Mouse (Mus musculus): ENCODE results near the gene Cast. TPM values are rescaled to one million over a fixed set of nuclear protein-coding genes. Genes with fewer than 3 reads are reported as not detected.

Gene Cast
- total and polyA plus RNA-seq, 3 experiments = 9.0 to 15.8 TPM; not detected in 1

GRCm38 (mm10) chr13:74733726-74734125 lies 74.9 kb downstream of the Cast start:
- Histone ChIP-seq H3K9me3 (replicated peaks; ENCODE audit: insufficient read depth, low read length) (no peaks in the 10 kb centered on the region), H3K4me1 (ENCODE audit: control insufficient read depth in 1 of 2, insufficient read depth in 2 of 2, low read length in 2 of 2) (peaks cover 15 to 22% of the 10 kb centered on the region in 2 experiments), H3K27me3 (ENCODE audit: control insufficient read depth in 1 of 2, insufficient read depth in 2 of 2, low read length in 2 of 2) (no peaks in the 10 kb centered on the region), H3K27ac (ENCODE audit: control insufficient read depth, low read depth, low read length) (no peak overlapping the region), H3K36me3 (ENCODE audit: control insufficient read depth in 1 of 2, insufficient read depth in 2 of 2, low read length in 2 of 2) (peaks cover 0 to 31% of the 10 kb centered on the region in 2 experiments; a peak in 3 of 4 replicates), H3K9ac (ENCODE audit: control insufficient read depth, low read depth, low read length, poor library complexity, severe bottlenecking) (no peak overlapping the region), H3K79me2 (ENCODE audit: control insufficient read depth, insufficient read depth, low read length, poor library complexity) (no peaks in the 10 kb centered on the region), H3K4me3 (ENCODE audit: control insufficient read depth in 1 of 2, insufficient read depth in 1 of 2, low read depth in 2 of 2, low read length in 2 of 2) (no peak overlapping the region)
- DNase-seq (ENCODE audit: low read depth, low spot score) = no peak
- TF ChIP-seq NELFE (IDR thresholded peaks at IDR 0.05; ENCODE audit: low read depth, low read length) (no peak), ZNF384 (IDR thresholded peaks at IDR 0.05; ENCODE audit: low read depth, low read length) (no peak), MXI1 (IDR thresholded peaks at IDR 0.05; ENCODE audit: low read depth, low read length) (no peak), BHLHE40 (IDR thresholded peaks at IDR 0.05; ENCODE audit: borderline replicate concordance, low read depth, low read length) (no peak), USF2 (IDR thresholded peaks at IDR 0.05; ENCODE audit: borderline replicate concordance in 1 of 2, insufficient read depth in 1 of 2, low read depth in 1 of 2, low read length in 2 of 2) (no peak), CHD1 (IDR thresholded peaks at IDR 0.05; ENCODE audit: low read depth, low read length) (no peak), RAD21 (IDR thresholded peaks at IDR 0.05; ENCODE audit: low read depth, low read length) (no peak), GATA1 (IDR thresholded peaks at IDR 0.05; ENCODE audit: low read depth, low read length) (no peak), ZKSCAN1 (IDR thresholded peaks at IDR 0.05; ENCODE audit: low read depth, low read length) (no peak), KAT2A (conservative IDR thresholded peaks at IDR 0.05; ENCODE audit: low read depth, low read length) (no peak), GABPA (IDR thresholded peaks at IDR 0.05; ENCODE audit: low read depth, low read length) (no peak), SIN3A (IDR thresholded peaks at IDR 0.05; ENCODE audit: low read length) (no peak), CTCF (IDR thresholded peaks at IDR 0.05 in 2 of 3, conservative IDR thresholded peaks at IDR 0.05 in 1 of 3; ENCODE audit: control insufficient read depth in 1 of 3, insufficient read depth in 1 of 3, low read depth in 2 of 3, low read length in 3 of 3, poor library complexity in 1 of 3, severe bottlenecking in 1 of 3) (no peak), EP300 (IDR thresholded peaks at IDR 0.05; ENCODE audit: low read depth in 1 of 2, low read length in 2 of 2) (no peak), CHD2 (IDR thresholded peaks at IDR 0.05; ENCODE audit: low read length) (no peak), NRF1 (IDR thresholded peaks at IDR 0.05; ENCODE audit: insufficient read depth, low read depth, low read length, poor library complexity, severe bottlenecking) (no peak), SMC3 (IDR thresholded peaks at IDR 0.05; ENCODE audit: low read depth, low read length) (no peak), E2F4 (IDR thresholded peaks at IDR 0.05; ENCODE audit: borderline replicate concordance, low read depth, low read length) (no peak), MAFK (IDR thresholded peaks at IDR 0.05; ENCODE audit: borderline replicate concordance, low read depth, low read length) (no peak), USF1 (IDR thresholded peaks at IDR 0.05; ENCODE audit: low read depth, low read length) (no peak)

- Histone ChIP-seq H3K9me3 (replicated peaks; ENCODE audit: insufficient read depth, low read length) (no peaks in the 10 kb centered on the region), H3K4me3 (ENCODE audit: control insufficient read depth in 1 of 2, insufficient read depth in 1 of 2, low read depth in 2 of 2, low read length in 2 of 2) (no peak overlapping the region), H3K36me3 (ENCODE audit: control insufficient read depth in 1 of 2, insufficient read depth in 2 of 2, low read length in 2 of 2) (no peaks in the 10 kb centered on the region; a peak in 1 of 4 replicates), H3K4me1 (ENCODE audit: control insufficient read depth in 1 of 2, insufficient read depth in 2 of 2, low read length in 2 of 2) (no peaks in the 10 kb centered on the region), H3K79me2 (ENCODE audit: control insufficient read depth, insufficient read depth, low read length, poor library complexity) (no peaks in the 10 kb centered on the region), H3K27ac (ENCODE audit: control insufficient read depth, low read depth, low read length) (no peak overlapping the region), H3K27me3 (ENCODE audit: control insufficient read depth in 1 of 2, insufficient read depth in 2 of 2, low read length in 2 of 2) (no peaks in the 10 kb centered on the region), H3K9ac (ENCODE audit: control insufficient read depth, low read depth, low read length, poor library complexity, severe bottlenecking) (no peak overlapping the region)
- no peak for TF ChIP-seq MAFK (IDR thresholded peaks at IDR 0.05; ENCODE audit: borderline replicate concordance, low read depth, low read length)
- TF ChIP-seq GATA1 (IDR thresholded peaks at IDR 0.05; ENCODE audit: low read depth, low read length) = peak; percentile 33; the same call in 1 of the 2 replicates
- TF ChIP-seq SMC3 (IDR thresholded peaks at IDR 0.05; ENCODE audit: low read depth, low read length) = no peak
- TF ChIP-seq TBP (IDR thresholded peaks at IDR 0.05; ENCODE audit: low read depth, low read length) = no peak
- no peak for TF ChIP-seq USF2 (IDR thresholded peaks at IDR 0.05; ENCODE audit: borderline replicate concordance in 1 of 2, insufficient read depth in 1 of 2, low read depth in 1 of 2, low read length in 2 of 2)
- TF ChIP-seq ZC3H11A (IDR thresholded peaks at IDR 0.05; ENCODE audit: low read depth, low read length) = no peak
- no peak for TF ChIP-seq ETS1 (IDR thresholded peaks at IDR 0.05; ENCODE audit: low read depth, low read length)
- 0 out of 2 replicates have a peak, but pooled peaks have one; percentile 27 for TF ChIP-seq MAZ (IDR thresholded peaks at IDR 0.05; ENCODE audit: low read depth, low read length)
- peak; percentile 60 for DNase-seq (ENCODE audit: low read depth, low spot score)
Measured at GRCm38 (mm10) chr13:74719002-74719401, 89.6 kb downstream of the Cast start.

Data from MEL (cell line).